Mouse (Mus musculus): ENCODE data around the gene Rasl2-9.

The Rasl2-9 gene

GRCm38 (mm10) chr7:5081241-5081640 lies 44.5 kb downstream of the Rasl2-9 start:
- intact Hi-C loops (cut with DNase I) = no loop called here

- intact Hi-C loops (cut with DNase I) = no loop called here
Measured at GRCm38 (mm10) chr7:5080815-5081214, 44.9 kb downstream of the Rasl2-9 start.

GRCm38 (mm10) chr7:5080010-5080751 lies 45.6 kb downstream of the Rasl2-9 start, which contains the start of gene Epn1:
TSS of gene Epn1 (plus strand) at chr7:5080235.
- intact Hi-C loops (cut with DNase I) = no loop called here

GRCm38 (mm10) chr7:5079365-5080009 lies 46.3 kb downstream of the Rasl2-9 start:
- intact Hi-C loops (cut with DNase I) = loop anchor here (10.0 kb wide), 1 partner anchor 45 kb away; the partner anchor contains the start of gene Rasl2-9

GRCm38 (mm10) chr7:5076931-5077330 lies 48.8 kb downstream of the Rasl2-9 start:
- intact Hi-C loops (cut with DNase I) = loop anchor here (10.0 kb wide), 1 partner anchor 48 kb away; the partner anchor contains the start of gene Rasl2-9

GRCm38 (mm10) chr7:5074984-5075383 lies 50.8 kb downstream of the Rasl2-9 start:
- intact Hi-C loops (cut with DNase I) = loop anchor here (10.0 kb wide), 1 partner anchor 50 kb away; the partner anchor contains the start of gene Rasl2-9

Small RNAs within 50 kb of the gene (microRNA-seq; reads per million reads assigned to microRNA genes)
- gene Gm26217 = 0 reads per million in 2 experiments

Measured in adrenal gland (tissue).